Mouse (Mus musculus) kidney, embryonic 14.5 days (tissue): ENCODE measurements around the gene Thap8. TPM values are rescaled to one million over a fixed set of nuclear protein-coding genes. Genes with fewer than 3 reads are reported as not detected.

Experiments
- ATAC-seq: fragments of 200-750 bp; cut with Nextera tagmentation; 2 replicates; pipeline ENCODE4 v1.8.0; 2017; ENCODE audit warnings: moderate number of reproducible peaks, mild to moderate bottlenecking, moderate TSS enrichment, moderate library complexity; ENCODE audit not compliant: low FRiP score, low TSS enrichment
- H3K27ac ChIP-seq: fragments of 300-500 bp; sonication (generic); 2 replicates; pipeline ENCODE4 v1.5.1; 2014; ENCODE audit warnings: low read depth, mild to moderate bottlenecking, low read length, moderate library complexity, mixed read lengths
- H3K27me3 ChIP-seq: fragments of 300-500 bp; sonication (generic); 2 replicates; pipeline ENCODE4 v1.6.1; 2014; ENCODE audit warnings: mild to moderate bottlenecking, low read length; ENCODE audit not compliant: control insufficient read depth, insufficient read depth
- H3K36me3 ChIP-seq: fragments of 300-500 bp; sonication (generic); 2 replicates; pipeline ENCODE4 v1.6.1; 2014; ENCODE audit warnings: low read length, mixed read lengths; ENCODE audit not compliant: control insufficient read depth, insufficient read depth
- H3K4me1 ChIP-seq: fragments of 300-500 bp; sonication (generic); 2 replicates; pipeline ENCODE4 v1.6.1; 2014; ENCODE audit warnings: low read length, mixed read lengths; ENCODE audit not compliant: control insufficient read depth, insufficient read depth
- H3K4me2 ChIP-seq: fragments of 300-500 bp; sonication (generic); replicated peaks from 2 replicates; pipeline ENCODE4 v1.6.1; 2014; ENCODE audit warnings: low read depth, mild to moderate bottlenecking, low read length
- H3K4me3 ChIP-seq: fragments of 300-500 bp; sonication (generic); 2 replicates; pipeline ENCODE4 v1.5.1; 2014; ENCODE audit warnings: mild to moderate bottlenecking, low read length
- H3K9ac ChIP-seq: fragments of 300-500 bp; sonication (generic); 2 replicates; pipeline ENCODE4 v1.6.1; 2014; ENCODE audit warnings: low read depth, mild to moderate bottlenecking, low read length, moderate library complexity
- H3K9me3 ChIP-seq: fragments of 300-500 bp; sonication (generic); 2 replicates; pipeline ENCODE4 v1.6.1; 2016; ENCODE audit warnings: low read length; ENCODE audit not compliant: control insufficient read depth
- WGBS: fragments of 180-500 bp; shearing (Covaris S2); extraction: QIAGEN DNeasy Blood & Tissue Kit; methylation state at CpG from one replicate; pipeline ENCODE4 v1.1.7; 2014; 5-methylcytosine and 5-hydroxymethylcytosine counted together
- polyA plus RNA-seq: library from polyadenylated mRNA; unstranded; fragments of >200 nt; fragmentation: Nextera tagmentation; extraction: Ambion mirVana; gene quantifications from 2 replicates; pipeline ENCODE4 v1.2.1, GENCODE M21; 2014

The Thap8 gene
- polyA plus RNA-seq, 1 experiment from 2014 or later, result 0.22 TPM

DNA sequence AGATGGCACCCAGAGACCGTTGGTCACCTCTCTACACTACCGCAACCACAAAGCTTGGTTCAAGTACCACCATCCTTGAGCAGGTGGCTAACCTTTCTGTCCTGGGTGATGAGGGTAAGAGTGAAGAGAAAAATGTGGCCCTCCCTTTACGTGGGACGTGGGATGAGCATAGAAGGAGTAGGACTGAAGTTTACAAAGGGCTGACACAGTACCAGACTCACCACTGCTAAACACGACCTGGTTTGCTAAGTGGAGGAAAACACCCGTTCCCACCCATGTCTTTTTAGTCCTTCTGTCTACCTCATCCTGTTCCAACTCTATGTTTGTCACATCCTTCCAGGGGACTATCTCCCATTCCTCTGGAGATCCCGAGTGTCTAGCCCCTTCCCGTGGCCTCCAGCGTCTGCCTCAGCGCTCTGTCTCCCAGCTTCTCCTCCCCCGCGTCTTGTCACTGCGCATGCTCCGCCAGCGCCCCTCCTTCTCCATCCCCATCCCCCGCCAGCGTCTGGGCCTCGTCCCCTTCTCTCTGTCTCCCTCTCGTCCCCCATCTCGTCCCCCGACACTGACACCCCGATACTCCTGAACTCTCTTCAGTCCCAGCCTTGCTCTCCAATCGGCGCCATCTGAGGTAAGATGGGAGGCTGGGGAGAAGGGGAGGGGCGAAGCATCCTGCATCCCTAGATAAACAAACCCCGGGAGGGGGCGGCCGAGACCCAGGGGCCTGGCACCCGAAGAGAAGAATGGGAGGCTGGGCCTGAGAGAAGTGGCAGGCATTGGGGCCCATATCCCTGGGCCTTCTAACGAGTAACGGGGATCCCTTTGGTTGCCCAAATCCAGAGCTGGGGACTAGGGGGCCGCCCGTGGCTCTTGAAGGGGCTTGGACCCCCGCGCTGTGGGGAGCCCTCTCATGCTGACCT lies 11.6 kb downstream of the Thap8 start, which contains the start of gene Clip3:
TSS of gene Clip3 (plus strand) at position 514 of the 917 bp plus-strand sequence.
- peak; percentile 77 for ATAC-seq
- no peaks in the 10 kb centered on the region for H3K27me3 ChIP-seq
- peaks cover 14% of the 10 kb centered on the region for H3K36me3 ChIP-seq
- H3K9me3 ChIP-seq, result no peaks in the 10 kb centered on the region
- 5% methylated on average over 34 of the region's 35 CpGs for WGBS
- H3K27ac ChIP-seq, result peak within 1 kb of the TSS; percentile 59; the same call in 1 of the 2 replicates
- peak within 1 kb of the TSS; percentile 86 for H3K4me3 ChIP-seq
- H3K4me2 ChIP-seq, result peak within 1 kb of the TSS; percentile 81
- peaks cover 16% of the 10 kb centered on the region for H3K4me1 ChIP-seq
- H3K9ac ChIP-seq, result peak within 1 kb of the TSS; percentile 79

DNA sequence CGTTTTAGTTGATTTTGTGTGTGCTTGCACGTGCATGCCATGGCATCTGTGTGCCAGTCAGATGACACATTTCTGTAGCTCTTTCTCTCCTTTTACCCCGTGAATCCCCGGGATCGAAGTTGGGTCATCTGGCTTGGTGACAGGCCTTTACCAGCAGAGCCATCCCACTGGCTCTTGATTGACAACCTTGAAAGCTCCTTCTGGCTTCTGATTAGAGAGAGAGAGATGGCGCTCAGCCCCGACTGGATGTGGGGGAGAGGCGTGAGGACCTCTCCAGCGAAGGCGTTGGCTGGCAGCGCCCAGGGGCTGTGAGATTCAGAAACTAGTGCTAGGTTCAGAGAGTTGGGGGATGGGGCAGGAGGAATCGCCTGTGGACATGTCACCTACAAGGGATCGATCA lies 13.9 kb downstream of the Thap8 start:
- Histone ChIP-seq H3K4me2 (no peak overlapping the region), H3K4me3 (no peak overlapping the region), H3K9ac (no peak overlapping the region; the same call in 1 of the 2 replicates), H3K27ac (no peak overlapping the region), H3K27me3 (no peaks in the 10 kb centered on the region), H3K9me3 (no peaks in the 10 kb centered on the region), H3K36me3 (peaks cover 34% of the 10 kb centered on the region), H3K4me1 (peaks cover 16% of the 10 kb centered on the region)
- 85% methylated on average over 13 of the region's 13 CpGs for WGBS
- no peak for ATAC-seq

DNA sequence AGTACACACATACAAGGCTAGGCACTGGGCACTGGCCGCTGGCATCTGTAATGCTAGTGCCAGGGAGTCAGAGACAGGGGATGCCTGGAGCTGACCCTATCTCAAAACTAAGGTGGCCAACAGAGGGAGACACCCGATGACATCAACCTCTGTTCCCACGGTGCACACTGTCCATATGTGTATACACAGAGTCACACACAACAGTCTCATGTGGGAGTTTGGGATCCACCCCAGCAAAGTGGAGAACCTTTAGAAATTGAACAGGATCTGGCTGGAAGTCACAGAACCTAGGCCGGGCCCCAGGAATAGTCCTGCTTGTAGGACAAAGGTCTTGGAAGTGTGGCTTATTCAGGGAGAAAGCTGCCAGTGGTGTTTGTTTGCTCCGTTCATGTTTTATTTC lies 14.4 kb downstream of the Thap8 start:
- Histone ChIP-seq H3K4me2 (no peak overlapping the region), H3K9ac (no peak overlapping the region; the same call in 1 of the 2 replicates), H3K27ac (no peak overlapping the region), H3K4me1 (peaks cover 16% of the 10 kb centered on the region), H3K36me3 (peaks cover 39% of the 10 kb centered on the region), H3K9me3 (no peaks in the 10 kb centered on the region), H3K4me3 (no peak overlapping the region), H3K27me3 (no peaks in the 10 kb centered on the region)
- WGBS, result 86% methylated on average over 5 of the region's 5 CpGs
- ATAC-seq, result no peak

DNA sequence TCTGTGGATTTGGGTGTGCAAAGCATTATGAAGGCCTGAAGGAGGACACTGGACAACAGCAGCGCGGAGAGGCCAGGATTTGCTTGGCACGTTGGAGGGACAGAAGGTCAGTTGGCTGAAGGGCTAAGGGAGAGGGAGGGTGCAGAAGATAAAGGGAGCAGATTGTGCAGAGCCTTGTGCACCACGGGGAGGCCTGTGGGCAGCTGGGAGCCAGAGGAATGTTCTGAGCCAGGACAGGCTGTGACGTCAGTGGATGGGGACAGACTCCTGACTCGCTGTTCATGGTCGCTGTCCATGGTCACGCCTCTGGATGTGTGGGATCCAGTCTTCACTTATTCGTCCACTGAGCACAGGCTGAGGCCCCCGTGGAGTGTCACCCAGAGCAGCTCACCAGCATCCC lies 15.2 kb downstream of the Thap8 start:
- H3K9ac ChIP-seq, result no peak overlapping the region
- H3K4me3 ChIP-seq, result no peak overlapping the region
- no peaks in the 10 kb centered on the region for H3K27me3 ChIP-seq
- H3K27ac ChIP-seq, result no peak overlapping the region
- no peak for ATAC-seq
- WGBS, result 68% methylated on average over 10 of the region's 10 CpGs
- H3K9me3 ChIP-seq, result no peaks in the 10 kb centered on the region
- no peak overlapping the region for H3K4me2 ChIP-seq
- H3K36me3 ChIP-seq, result peaks cover 44% of the 10 kb centered on the region
- peaks cover 16% of the 10 kb centered on the region for H3K4me1 ChIP-seq

DNA sequence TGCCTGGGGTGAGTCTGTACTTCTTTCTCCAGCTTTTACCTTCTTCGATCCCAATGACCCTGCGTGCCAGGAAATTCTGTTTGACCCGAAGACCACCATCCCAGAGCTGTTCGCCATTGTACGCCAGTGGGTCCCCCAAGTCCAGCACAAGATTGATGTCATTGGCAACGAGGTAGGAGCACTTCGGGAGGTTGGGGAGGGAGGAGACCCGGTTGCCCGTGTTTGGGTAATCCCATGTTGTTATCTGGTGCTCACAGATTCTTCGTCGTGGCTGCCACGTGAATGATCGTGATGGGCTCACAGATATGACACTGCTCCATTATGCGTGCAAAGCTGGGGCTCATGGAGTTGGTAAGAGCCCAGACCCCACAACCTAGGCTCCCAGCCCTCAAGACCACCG lies 16.9 kb downstream of the Thap8 start:
- Histone ChIP-seq H3K4me1 (peaks cover 8% of the 10 kb centered on the region), H3K4me3 (no peak overlapping the region), H3K9ac (no peak overlapping the region), H3K36me3 (peaks cover 46% of the 10 kb centered on the region), H3K9me3 (no peaks in the 10 kb centered on the region), H3K27ac (no peak overlapping the region), H3K4me2 (no peak overlapping the region), H3K27me3 (no peaks in the 10 kb centered on the region)
- ATAC-seq, result no peak
- WGBS, result 95% methylated on average over 15 of the region's 15 CpGs

DNA sequence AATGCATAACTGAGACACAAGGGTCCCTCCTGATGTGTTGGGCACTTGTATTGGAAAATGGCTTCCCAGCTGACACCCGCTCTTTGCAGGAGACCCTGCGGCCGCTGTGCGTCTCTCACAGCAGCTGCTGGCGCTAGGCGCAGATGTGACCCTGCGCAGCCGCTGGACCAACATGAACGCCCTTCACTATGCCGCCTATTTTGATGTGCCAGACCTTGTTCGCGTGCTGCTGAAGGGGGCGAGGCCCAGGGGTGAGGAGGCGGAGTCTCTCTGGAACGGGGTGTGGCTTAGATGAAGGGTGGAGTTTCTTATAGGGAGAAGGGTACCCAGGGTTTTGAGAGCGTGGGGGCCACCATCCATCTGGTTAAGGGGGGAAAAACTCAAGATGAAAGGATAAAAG lies 17.4 kb downstream of the Thap8 start:
- Histone ChIP-seq H3K4me2 (no peak overlapping the region), H3K9ac (no peak overlapping the region), H3K9me3 (no peaks in the 10 kb centered on the region), H3K36me3 (peaks cover 51% of the 10 kb centered on the region), H3K4me1 (peaks cover 4% of the 10 kb centered on the region), H3K4me3 (no peak overlapping the region), H3K27ac (no peak overlapping the region), H3K27me3 (no peaks in the 10 kb centered on the region)
- 86% methylated on average over 16 of the region's 16 CpGs for WGBS
- ATAC-seq, result no peak

DNA sequence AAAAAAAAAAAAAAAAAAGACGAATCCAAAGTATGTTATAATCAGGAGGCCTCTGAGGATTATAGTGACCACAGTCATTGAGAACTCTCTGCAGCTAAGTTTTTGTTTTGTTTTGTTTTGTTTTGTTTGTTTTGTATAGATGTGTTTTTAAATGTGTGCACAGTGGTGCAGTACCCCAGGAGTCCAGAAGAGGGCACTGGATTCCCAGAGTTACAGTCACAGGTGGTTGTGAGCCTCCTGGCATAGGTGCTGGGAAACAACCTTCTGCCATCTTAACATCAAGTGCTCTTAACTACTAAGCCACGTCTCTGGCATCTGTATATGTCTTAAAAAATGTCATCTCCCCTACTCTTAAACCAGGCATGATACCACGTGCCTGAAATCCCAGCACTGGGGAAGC lies 21.0 kb downstream of the Thap8 start:
- no peaks in the 10 kb centered on the region for H3K27me3 ChIP-seq
- H3K36me3 ChIP-seq, result peaks cover 58% of the 10 kb centered on the region
- H3K9ac ChIP-seq, result no peak overlapping the region
- no peaks in the 10 kb centered on the region for H3K9me3 ChIP-seq
- no peak overlapping the region for H3K4me2 ChIP-seq
- no peak overlapping the region for H3K4me3 ChIP-seq
- H3K4me1 ChIP-seq, result no peaks in the 10 kb centered on the region
- WGBS, result 47% methylated on average over 3 of the region's 3 CpGs
- no peak for ATAC-seq
- H3K27ac ChIP-seq, result no peak overlapping the region

DNA sequence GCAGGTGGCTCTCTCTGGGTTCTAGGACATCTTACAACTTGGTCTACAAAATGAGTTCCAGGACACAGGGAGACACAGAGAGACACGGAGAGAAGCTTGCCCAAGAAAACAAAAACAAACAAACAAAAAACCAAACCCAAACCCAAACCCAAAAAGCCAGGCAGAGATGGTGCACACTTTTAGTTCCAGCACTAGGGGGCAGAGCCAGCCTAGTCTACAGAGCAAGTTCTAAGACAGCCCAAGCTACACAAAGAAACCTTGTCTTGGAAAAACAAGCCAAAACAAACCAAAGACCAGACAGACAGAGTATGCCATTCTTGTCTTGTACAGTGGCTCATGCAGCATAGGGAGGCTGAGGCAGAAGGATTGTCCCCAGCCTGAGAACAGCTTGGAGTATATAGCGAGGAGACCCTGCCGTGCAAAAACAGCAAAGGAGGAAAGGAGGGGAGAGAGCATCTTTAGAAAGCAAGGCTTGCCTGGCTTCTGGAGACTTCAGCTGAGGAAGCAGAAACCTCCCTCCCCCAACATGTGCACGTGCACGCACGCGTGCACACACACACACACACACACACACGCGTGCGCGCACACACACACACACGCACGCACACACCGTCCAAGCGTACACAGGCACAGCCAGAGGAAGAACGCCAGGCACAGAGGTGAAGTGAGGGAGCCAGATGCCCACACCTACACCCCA lies 26.3 kb downstream of the Thap8 start:
- 88% methylated on average over 16 of the region's 16 CpGs for WGBS
- no peak for ATAC-seq
- H3K4me2 ChIP-seq, result no peak overlapping the region
- no peak overlapping the region for H3K27ac ChIP-seq
- no peaks in the 10 kb centered on the region for H3K9me3 ChIP-seq
- H3K4me3 ChIP-seq, result no peak overlapping the region
- H3K9ac ChIP-seq, result no peak overlapping the region
- H3K36me3 ChIP-seq, result peaks cover 33% of the 10 kb centered on the region
- peaks cover 8% of the 10 kb centered on the region; the same call in 1 of the 2 replicates for H3K4me1 ChIP-seq
- no peaks in the 10 kb centered on the region for H3K27me3 ChIP-seq
